Mouse (Mus musculus) intestine, embryonic 15.5 days (tissue): Measurements from ENCODE around the gene Mfng. TPM values are rescaled to one million over a fixed set of nuclear protein-coding genes. Genes with fewer than 3 reads are reported as not detected.

ENCODE experiments used
- ATAC-seq: fragments of 200-750 bp; cut with Nextera tagmentation; 2 replicates; pipeline ENCODE4 v1.8.0; 2017; ENCODE audit warnings: moderate TSS enrichment, moderate library complexity
- H3K27ac ChIP-seq: fragments of 300-500 bp; sonication (generic); 2 replicates; pipeline ENCODE4 v1.5.1; 2015; ENCODE audit warnings: mild to moderate bottlenecking, inconsistent platforms
- H3K27me3 ChIP-seq: fragments of 300-500 bp; sonication (generic); replicated peaks from 2 replicates; pipeline ENCODE4 v1.6.1; 2015; ENCODE audit warnings: inconsistent platforms
- H3K36me3 ChIP-seq: fragments of 300-500 bp; sonication (generic); 2 replicates; pipeline ENCODE4 v1.6.1; 2015; ENCODE audit warnings: inconsistent platforms
- H3K4me1 ChIP-seq: fragments of 300-500 bp; sonication (generic); replicated peaks from 2 replicates; pipeline ENCODE4 v1.6.1; 2015; ENCODE audit warnings: inconsistent platforms
- H3K4me2 ChIP-seq: fragments of 300-500 bp; sonication (generic); replicated peaks from 2 replicates; pipeline ENCODE4 v1.6.1; 2015; ENCODE audit warnings: mild to moderate bottlenecking, inconsistent platforms
- H3K4me3 ChIP-seq: fragments of 300-500 bp; sonication (generic); replicated peaks from 2 replicates; pipeline ENCODE4 v1.5.1; 2015; ENCODE audit warnings: inconsistent platforms
- H3K9ac ChIP-seq: fragments of 300-500 bp; sonication (generic); 2 replicates; pipeline ENCODE4 v1.6.1; 2015; ENCODE audit warnings: inconsistent platforms
- H3K9me3 ChIP-seq: fragments of 300-500 bp; sonication (generic); 2 replicates; pipeline ENCODE4 v1.6.1; 2016; ENCODE audit warnings: inconsistent platforms
- WGBS: fragments of 180-500 bp; shearing (Covaris S2); methylation state at CpG from one replicate; pipeline ENCODE4 v1.1.7; 2015; 5-methylcytosine and 5-hydroxymethylcytosine counted together
- polyA plus RNA-seq: library from polyadenylated mRNA; unstranded; fragments of >200 nt; fragmentation: Nextera tagmentation; extraction: Ambion mirVana; gene quantifications from 2 replicates; pipeline ENCODE4 v1.2.1, GENCODE M21; 2015

The Mfng gene
- polyA plus RNA-seq, 1 experiment from 2014 or later = 20.4 TPM

DNA sequence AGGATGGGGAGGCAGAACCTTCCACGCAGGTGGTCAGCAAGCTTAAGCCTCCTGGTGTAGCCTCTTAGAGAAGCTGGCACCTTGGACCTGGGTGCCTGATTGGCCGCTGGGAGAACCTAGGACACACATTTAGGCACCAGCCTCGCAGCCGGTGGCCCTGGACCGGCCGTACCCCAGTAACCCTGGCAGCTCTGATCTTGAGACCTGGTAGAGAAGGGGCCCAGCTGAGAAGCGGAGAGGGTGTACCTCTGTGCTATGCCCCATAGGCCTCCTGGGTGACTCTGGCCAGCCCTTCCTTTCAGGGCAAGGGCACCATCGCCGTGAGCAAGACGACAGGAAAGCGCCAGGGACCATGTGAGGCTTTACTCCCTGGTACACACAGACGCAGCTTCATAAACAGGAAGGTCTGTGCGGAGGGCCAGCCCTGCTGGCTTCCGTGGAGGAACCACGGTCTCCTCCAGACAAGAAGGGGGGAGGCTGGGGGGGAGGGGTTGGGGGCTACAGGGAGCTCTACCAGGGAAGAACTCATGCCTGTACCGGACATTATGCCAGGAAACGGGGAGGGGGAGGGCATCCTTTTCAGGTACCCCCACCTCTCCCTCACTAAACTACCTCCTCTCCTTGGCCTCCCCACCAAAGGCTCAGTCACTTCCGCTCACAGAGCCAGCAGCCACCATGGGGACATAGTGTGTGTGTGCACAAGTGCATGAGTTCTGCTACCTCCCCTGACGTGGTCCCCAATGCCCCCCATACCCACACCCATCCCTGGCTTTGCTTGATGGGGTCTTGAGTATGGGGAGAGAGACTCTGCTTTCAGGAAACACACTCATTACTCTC lies 1.5 kb downstream of the Mfng start:
- WGBS = 51% methylated on average over 19 of the region's 19 CpGs
- peak overlapping the region; percentile 67 for H3K27ac ChIP-seq
- peaks cover 8% of the 10 kb centered on the region for H3K4me1 ChIP-seq
- no peaks in the 10 kb centered on the region for H3K9me3 ChIP-seq
- peak overlapping the region; percentile 33 for H3K4me3 ChIP-seq
- no peaks in the 10 kb centered on the region for H3K27me3 ChIP-seq
- H3K36me3 ChIP-seq = 0 out of 2 replicates have a peak, but pooled peaks cover 13% of the 10 kb centered on the region
- ATAC-seq = peak; percentile 18; the same call in 1 of the 2 replicates
- H3K4me2 ChIP-seq = peak overlapping the region; percentile 55
- H3K9ac ChIP-seq = no peak overlapping the region

DNA sequence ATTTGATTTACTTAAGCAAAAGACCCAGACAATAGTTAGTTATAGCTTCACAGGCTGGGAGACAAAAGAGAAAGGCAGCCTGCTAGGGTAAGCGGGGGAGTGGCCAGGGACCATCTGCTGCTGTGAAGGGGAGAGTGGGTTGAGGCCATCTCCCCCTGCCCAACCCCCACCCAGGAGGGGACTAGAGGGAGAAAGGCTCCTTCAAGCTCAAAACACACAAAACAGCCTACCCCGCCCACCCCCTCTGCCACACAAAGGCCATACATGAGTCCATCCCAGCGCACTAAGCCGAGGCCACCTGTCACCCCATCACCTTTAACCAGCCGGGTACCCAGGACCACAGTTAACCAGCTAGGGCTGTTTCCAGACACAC lies 2.3 kb downstream of the Mfng start:
- ATAC-seq = no peak
- Histone ChIP-seq H3K4me3 (peak overlapping the region; percentile 9; the same call in 1 of the 2 replicates), H3K4me2 (peak overlapping the region; percentile 55), H3K27me3 (no peaks in the 10 kb centered on the region), H3K27ac (peak overlapping the region; percentile 67; the same call in 1 of the 2 replicates), H3K4me1 (peaks cover 8% of the 10 kb centered on the region), H3K9me3 (no peaks in the 10 kb centered on the region), H3K36me3 (0 out of 2 replicates have a peak, but pooled peaks cover 7% of the 10 kb centered on the region), H3K9ac (no peak overlapping the region)
- 55% methylated on average over 5 of the region's 5 CpGs for WGBS

DNA sequence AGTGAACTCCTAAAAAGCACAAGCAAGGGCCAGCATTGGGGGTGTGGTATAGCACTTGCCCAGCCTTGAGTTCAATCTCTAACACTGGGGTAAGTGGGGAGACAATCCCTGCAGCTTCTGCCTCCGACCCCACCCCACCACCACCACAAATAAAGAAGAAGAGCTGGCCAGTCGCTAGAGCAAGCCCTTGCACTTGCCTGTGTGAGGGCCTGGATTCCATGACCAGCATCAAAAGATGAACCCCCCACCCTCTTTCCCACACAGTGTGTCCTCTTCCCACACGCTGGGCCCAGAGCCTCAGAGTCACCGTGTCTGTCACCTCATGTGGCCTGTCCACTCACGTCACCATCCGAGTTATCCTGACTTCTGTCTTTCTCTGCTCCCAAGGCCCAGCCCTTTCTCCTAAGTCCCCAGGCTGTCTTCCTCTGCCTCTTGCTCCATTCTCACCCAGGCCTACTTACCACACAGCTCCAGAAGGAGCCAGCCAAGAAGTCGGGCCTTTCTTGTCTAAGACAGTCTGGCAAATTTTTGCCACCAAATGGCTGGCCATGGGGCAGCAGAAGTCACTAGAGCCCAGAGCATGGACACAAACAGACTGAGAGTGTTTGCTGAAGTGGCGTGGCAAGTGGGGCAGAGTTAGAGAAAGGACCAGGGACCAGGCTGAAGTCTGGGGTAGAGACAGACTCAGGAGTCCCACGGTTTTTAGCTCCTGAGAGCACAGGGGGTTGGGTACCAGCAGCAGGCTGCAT lies 2.9 kb downstream of the Mfng start:
- no peak for ATAC-seq
- WGBS = 65% methylated on average over 9 of the region's 9 CpGs
- Histone ChIP-seq H3K4me1 (peaks cover 8% of the 10 kb centered on the region), H3K36me3 (0 out of 2 replicates have a peak, but pooled peaks cover 4% of the 10 kb centered on the region), H3K27ac (no peak overlapping the region), H3K9me3 (no peaks in the 10 kb centered on the region), H3K9ac (no peak overlapping the region), H3K27me3 (no peaks in the 10 kb centered on the region), H3K4me2 (peak overlapping the region; percentile 55; the same call in 1 of the 2 replicates), H3K4me3 (no peak overlapping the region)

GRCm38 (mm10) chr15:78769064-78769463 lies 4.2 kb downstream of the Mfng start:
- no peak for ATAC-seq
- no peaks in the 10 kb centered on the region for H3K9me3 ChIP-seq
- peaks cover 8% of the 10 kb centered on the region for H3K4me1 ChIP-seq
- no peak overlapping the region for H3K9ac ChIP-seq
- no peaks in the 10 kb centered on the region for H3K36me3 ChIP-seq
- no peak overlapping the region for H3K27ac ChIP-seq
- H3K4me3 ChIP-seq = no peak overlapping the region
- WGBS = 89% methylated on average over 4 of the region's 4 CpGs
- H3K4me2 ChIP-seq = no peak overlapping the region
- H3K27me3 ChIP-seq = no peaks in the 10 kb centered on the region

GRCm38 (mm10) chr15:78763704-78764103 lies 9.6 kb downstream of the Mfng start:
- 84% methylated on average over 5 of the region's 5 CpGs for WGBS
- Histone ChIP-seq H3K27ac (no peak overlapping the region), H3K9me3 (no peaks in the 10 kb centered on the region), H3K4me2 (no peak overlapping the region), H3K4me3 (no peak overlapping the region), H3K9ac (no peak overlapping the region), H3K36me3 (no peaks in the 10 kb centered on the region), H3K27me3 (no peaks in the 10 kb centered on the region; the same call in 1 of the 2 replicates), H3K4me1 (no peaks in the 10 kb centered on the region)
- no peak for ATAC-seq

- H3K27ac ChIP-seq = no peak overlapping the region
- no peaks in the 10 kb centered on the region; the same call in 1 of the 2 replicates for H3K27me3 ChIP-seq
- 37% methylated on average over 10 of the region's 10 CpGs for WGBS
- H3K36me3 ChIP-seq = no peaks in the 10 kb centered on the region
- H3K9me3 ChIP-seq = no peaks in the 10 kb centered on the region
- H3K4me2 ChIP-seq = no peak overlapping the region
- H3K4me1 ChIP-seq = no peaks in the 10 kb centered on the region
- no peak overlapping the region for H3K9ac ChIP-seq
- ATAC-seq = no peak
- H3K4me3 ChIP-seq = no peak overlapping the region
These were observed 10.1 kb downstream of the Mfng start for GRCm38 (mm10) chr15:78763210-78763609.

DNA sequence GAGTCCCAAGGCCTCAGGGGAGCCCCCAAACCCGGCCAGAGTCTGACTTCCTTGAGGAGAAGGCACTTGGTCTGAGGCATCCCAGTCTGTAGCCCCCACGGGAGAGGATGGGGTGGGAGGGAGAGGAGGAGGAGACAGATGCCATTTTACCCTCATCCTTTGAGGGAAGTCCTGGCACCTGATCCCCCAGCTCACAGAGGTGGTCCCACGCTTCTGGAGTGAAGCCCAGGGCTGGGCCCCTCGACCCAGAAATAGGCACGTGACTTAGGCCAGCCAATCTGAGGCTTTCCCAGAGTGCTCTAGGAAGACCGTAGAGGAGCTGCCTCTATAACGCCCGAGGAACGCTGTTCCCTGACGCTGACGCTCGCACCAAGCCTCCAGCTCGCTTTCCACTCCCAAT lies 12.2 kb downstream of the Mfng start:
- H3K4me2 ChIP-seq = no peak overlapping the region
- H3K4me1 ChIP-seq = no peaks in the 10 kb centered on the region
- H3K9ac ChIP-seq = no peak overlapping the region
- ATAC-seq = no peak
- WGBS = 78% methylated on average over 13 of the region's 13 CpGs
- no peaks in the 10 kb centered on the region; the same call in 1 of the 2 replicates for H3K27me3 ChIP-seq
- no peaks in the 10 kb centered on the region for H3K36me3 ChIP-seq
- H3K27ac ChIP-seq = no peak overlapping the region
- H3K9me3 ChIP-seq = no peaks in the 10 kb centered on the region
- no peak overlapping the region for H3K4me3 ChIP-seq

DNA sequence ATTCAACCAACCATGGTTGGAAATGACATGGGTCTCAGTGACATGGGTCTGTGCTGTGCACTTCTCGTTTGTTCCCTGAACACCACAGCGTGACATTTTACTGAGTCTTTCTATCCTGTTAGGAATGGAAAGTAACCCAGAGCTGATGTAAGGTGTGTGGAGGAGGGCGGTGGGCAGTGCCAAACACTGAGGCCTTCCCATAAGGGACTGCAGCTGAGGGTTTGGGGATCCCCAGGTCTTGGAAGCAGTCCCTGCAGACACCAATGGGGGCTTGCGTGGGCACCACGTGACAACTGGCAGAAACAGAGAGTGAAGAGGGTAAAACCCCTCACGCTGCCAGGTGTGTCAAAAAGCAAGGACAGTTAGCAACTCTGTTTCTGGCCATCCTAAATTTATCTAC lies 15.1 kb downstream of the Mfng start:
- no peak overlapping the region for H3K4me2 ChIP-seq
- H3K9ac ChIP-seq = no peak overlapping the region
- no peak for ATAC-seq
- H3K9me3 ChIP-seq = no peaks in the 10 kb centered on the region
- H3K4me1 ChIP-seq = no peaks in the 10 kb centered on the region
- no peak overlapping the region for H3K27ac ChIP-seq
- no peak overlapping the region for H3K4me3 ChIP-seq
- no peaks in the 10 kb centered on the region; the same call in 1 of the 2 replicates for H3K27me3 ChIP-seq
- 90% methylated on average over 6 of the region's 6 CpGs for WGBS
- H3K36me3 ChIP-seq = no peaks in the 10 kb centered on the region

GRCm38 (mm10) chr15:78755966-78756725 lies 17.1 kb downstream of the Mfng start:
- Histone ChIP-seq H3K36me3 (no peaks in the 10 kb centered on the region), H3K27ac (no peak overlapping the region), H3K4me1 (no peaks in the 10 kb centered on the region), H3K4me3 (no peak overlapping the region), H3K4me2 (no peak overlapping the region), H3K27me3 (no peaks in the 10 kb centered on the region; the same call in 1 of the 2 replicates), H3K9ac (no peak overlapping the region), H3K9me3 (no peaks in the 10 kb centered on the region)
- WGBS = 70% methylated on average over 12 of the region's 12 CpGs
- ATAC-seq = 0 out of 2 replicates have a peak, but pooled peaks have one; percentile 15

GRCm38 (mm10) chr15:78755226-78755625 lies 18.0 kb downstream of the Mfng start:
- H3K4me1 ChIP-seq = no peaks in the 10 kb centered on the region
- no peaks in the 10 kb centered on the region for H3K9me3 ChIP-seq

GRCm38 (mm10) chr15:78754144-78754543 lies 19.1 kb downstream of the Mfng start:
- H3K4me1 ChIP-seq = no peaks in the 10 kb centered on the region
- no peaks in the 10 kb centered on the region for H3K9me3 ChIP-seq
- H3K4me3 ChIP-seq = no peak overlapping the region
- no peaks in the 10 kb centered on the region for H3K36me3 ChIP-seq
- H3K4me2 ChIP-seq = no peak overlapping the region
- no peak overlapping the region for H3K27ac ChIP-seq
- no peak for ATAC-seq
- no peak overlapping the region for H3K9ac ChIP-seq
- no peaks in the 10 kb centered on the region; the same call in 1 of the 2 replicates for H3K27me3 ChIP-seq
- WGBS = 66% methylated on average over 5 of the region's 5 CpGs

More at GRCm38 (mm10) chr15:78755226-78755625, 18.0 kb downstream of the Mfng start:
- Histone ChIP-seq H3K9ac (no peak overlapping the region), H3K27ac (no peak overlapping the region), H3K36me3 (no peaks in the 10 kb centered on the region), H3K4me3 (no peak overlapping the region), H3K4me2 (no peak overlapping the region), H3K27me3 (no peaks in the 10 kb centered on the region; the same call in 1 of the 2 replicates)
- ATAC-seq = no peak
- 47% methylated on average over 3 of the region's 3 CpGs for WGBS

- no peaks in the 10 kb centered on the region for H3K27me3 ChIP-seq
- H3K9ac ChIP-seq = no peak overlapping the region
- H3K4me3 ChIP-seq = no peak overlapping the region
- ATAC-seq = no peak
- no peaks in the 10 kb centered on the region for H3K9me3 ChIP-seq
- H3K4me1 ChIP-seq = no peaks in the 10 kb centered on the region
- no peaks in the 10 kb centered on the region for H3K36me3 ChIP-seq
- no peak overlapping the region for H3K4me2 ChIP-seq
- H3K27ac ChIP-seq = no peak overlapping the region
These were observed 20.3 kb downstream of the Mfng start for GRCm38 (mm10) chr15:78752991-78753390.
